Mouse (Mus musculus): ENCODE measurements around the gene Spaca4.

- TF ChIP-seq CTCF (IDR thresholded peaks at IDR 0.05), result no peak
- TF ChIP-seq POLR2A (IDR thresholded peaks at IDR 0.05; ENCODE audit: insufficient read depth, low read depth, low read length), result no peak
Measured at GRCm38 (mm10) chr7:45713881-45714520, 11.6 kb downstream of the Spaca4 start.

Measured in heart, adult 2 months (tissue).